Mouse (Mus musculus) CH12.LX (cell line): ENCODE data around the gene Pou2f1. TPM values are rescaled to one million over a fixed set of nuclear protein-coding genes. Genes with fewer than 3 reads are reported as not detected.

ENCODE experiments used
- DNase-seq: peaks from one replicate; pipeline ENCODE4 v3.0.0-alpha.2; 2013; ENCODE audit errors: extremely low read depth
- H3K27ac ChIP-seq: 2 replicates; pipeline ENCODE4 v1.5.1; 2012; ENCODE audit warnings: low read depth, mild to moderate bottlenecking, control low read depth, moderate library complexity; ENCODE audit not compliant: insufficient read depth
- H3K27me3 ChIP-seq: replicated peaks from 2 replicates; pipeline ENCODE3; 2012; ENCODE audit warnings: inconsistent platforms
- H3K36me3 ChIP-seq, 2 experiments: replicated peaks in 1 of 2; 2 replicates each; pipeline versions ENCODE3 to v1.6.1; 2012; ENCODE audit warnings: inconsistent platforms in 1 of 2, low read length in 1 of 2, mild to moderate bottlenecking in 1 of 2, mixed read lengths in 1 of 2, moderate library complexity in 1 of 2; ENCODE audit not compliant: control insufficient read depth in 1 of 2, insufficient read depth in 1 of 2
- H3K4me1 ChIP-seq, 2 experiments: 2 replicates each; pipeline ENCODE4 v1.6.1; 2012; ENCODE audit warnings: inconsistent platforms in 1 of 2, moderate library complexity in 1 of 2; ENCODE audit not compliant: insufficient read depth in 2 of 2, control insufficient read depth in 1 of 2
- H3K4me2 ChIP-seq: 2 replicates; pipeline ENCODE4 v1.6.1; 2012; ENCODE audit warnings: low read depth, mild to moderate bottlenecking, control low read depth; ENCODE audit not compliant: poor library complexity, insufficient read depth, severe bottlenecking
- H3K4me3 ChIP-seq, 3 experiments: fragments of 150-350 bp in 1 of 3; sonication (generic) in 1 of 3; replicated peaks in 1 of 3; 2 replicates each; pipeline versions ENCODE3 to v1.5.1; 2011 to 2012; ENCODE audit warnings: low read depth in 2 of 3, low read length in 2 of 3, mild to moderate bottlenecking in 2 of 3, moderate library complexity in 2 of 3, control low read depth in 1 of 3, improper control_type of control experiment in 1 of 3, inconsistent platforms in 1 of 3, mixed read lengths in 1 of 3; ENCODE audit not compliant: poor library complexity in 1 of 3
- H3K79me2 ChIP-seq: replicated peaks from 2 replicates; pipeline ENCODE4 v1.6.1; 2012; ENCODE audit warnings: mild to moderate bottlenecking, moderate library complexity; ENCODE audit not compliant: control insufficient read depth, poor library complexity, insufficient read depth, severe bottlenecking; ENCODE audit errors: extremely low read depth
- H3K9ac ChIP-seq: 2 replicates; pipeline ENCODE4 v1.6.1; 2012; ENCODE audit warnings: low read depth, mild to moderate bottlenecking, control low read depth, moderate library complexity; ENCODE audit not compliant: insufficient read depth
- H3K9me3 ChIP-seq: replicated peaks from 2 replicates; pipeline ENCODE3; 2012; ENCODE audit warnings: low read length, inconsistent platforms, mixed read lengths
- BHLHE40 ChIP-seq: IDR thresholded peaks from 2 replicates; pipeline ENCODE4 v1.6.1; 2011; ENCODE audit warnings: mild to moderate bottlenecking, low read depth, low read length, improper control_type of control experiment
- CHD1 ChIP-seq: IDR thresholded peaks from 2 replicates; pipeline ENCODE4 v1.6.1; 2012; ENCODE audit warnings: low read depth, low read length, improper control_type of control experiment, inconsistent platforms
- E2F4 ChIP-seq: IDR thresholded peaks from 2 replicates; pipeline ENCODE4 v1.6.1; 2011; ENCODE audit warnings: low read depth, low read length, improper control_type of control experiment; ENCODE audit not compliant: insufficient replicate concordance
- ETS1 ChIP-seq: conservative IDR thresholded peaks from 2 replicates; pipeline ENCODE4 v1.6.1; 2012; ENCODE audit warnings: low read depth, mild to moderate bottlenecking, inconsistent platforms, low read length, improper control_type of control experiment, moderate library complexity
- GABPA ChIP-seq: IDR thresholded peaks from 2 replicates; pipeline ENCODE4 v1.6.1; 2012; ENCODE audit warnings: low read depth, low read length, improper control_type of control experiment, inconsistent platforms; ENCODE audit not compliant: insufficient replicate concordance
- IRF4 ChIP-seq: IDR thresholded peaks from 2 replicates; pipeline ENCODE4 v1.6.1; 2014; ENCODE audit warnings: low read depth, mild to moderate bottlenecking, inconsistent platforms, low read length, improper control_type of control experiment
- JUND ChIP-seq: conservative IDR thresholded peaks from 2 replicates; pipeline ENCODE4 v1.6.1; 2011; ENCODE audit warnings: low read depth, low read length, improper control_type of control experiment
- KAT2A ChIP-seq: IDR thresholded peaks from 2 replicates; pipeline ENCODE4 v1.6.1; 2012; ENCODE audit warnings: low read length, improper control_type of control experiment, inconsistent platforms; ENCODE audit not compliant: insufficient replicate concordance
- MAFK ChIP-seq: IDR thresholded peaks from 2 replicates; pipeline ENCODE4 v1.6.1; 2011; ENCODE audit warnings: low read length, improper control_type of control experiment; ENCODE audit not compliant: insufficient replicate concordance
- MEF2A ChIP-seq: IDR thresholded peaks from 2 replicates; pipeline ENCODE4 v1.6.1; 2014; ENCODE audit warnings: low read depth, mild to moderate bottlenecking, inconsistent platforms, low read length, improper control_type of control experiment, borderline replicate concordance
- MYC ChIP-seq: IDR thresholded peaks from 2 replicates; pipeline ENCODE4 v1.6.1; 2011; ENCODE audit warnings: low read depth, mild to moderate bottlenecking, improper control_type of control experiment, low read length
- PAX5 ChIP-seq: IDR thresholded peaks from 2 replicates; pipeline ENCODE4 v1.6.1; 2012; ENCODE audit warnings: low read length, inconsistent platforms, mixed read lengths
- POLR2A ChIP-seq: IDR thresholded peaks from 2 replicates; pipeline ENCODE4 v1.6.1; 2011; ENCODE audit warnings: low read depth, mild to moderate bottlenecking, improper control_type of control experiment, low read length
- SIN3A ChIP-seq: IDR thresholded peaks from 2 replicates; pipeline ENCODE4 v1.6.1; 2012; ENCODE audit warnings: low read length, improper control_type of control experiment, inconsistent platforms
- TBP ChIP-seq: conservative IDR thresholded peaks from 2 replicates; pipeline ENCODE4 v1.6.1; 2011; ENCODE audit warnings: low read depth, low read length, improper control_type of control experiment
- USF1 ChIP-seq: IDR thresholded peaks from 2 replicates; pipeline ENCODE4 v1.6.1; 2014; ENCODE audit warnings: low read depth, mild to moderate bottlenecking, inconsistent platforms, low read length, improper control_type of control experiment
- ZC3H11A ChIP-seq: IDR thresholded peaks from 2 replicates; pipeline ENCODE4 v1.6.1; 2012; ENCODE audit warnings: low read depth, mild to moderate bottlenecking, inconsistent platforms, low read length, improper control_type of control experiment
- ZKSCAN1 ChIP-seq: IDR thresholded peaks from 2 replicates; pipeline ENCODE4 v1.6.1; 2012; ENCODE audit warnings: low read depth, inconsistent platforms, low read length, improper control_type of control experiment, borderline replicate concordance
- ZMIZ1 ChIP-seq: IDR thresholded peaks from 2 replicates; pipeline ENCODE4 v1.6.1; 2012; ENCODE audit warnings: low read depth, mild to moderate bottlenecking, inconsistent platforms, low read length, improper control_type of control experiment
- ZNF384 ChIP-seq: IDR thresholded peaks from 2 replicates; pipeline ENCODE4 v1.6.1; 2012; ENCODE audit warnings: low read depth, low read length, improper control_type of control experiment, inconsistent platforms
- dilution Hi-C: fragments of 300-500 bp; cut with MboI; formaldehyde crosslinking; loops from 2 replicates; pipeline ENCODE4 v1.14.3; 2020; ENCODE audit warnings: low sequenced_read_pairs; ENCODE audit not compliant: extremely low pct_unique_long_range_greater_than_20kb, extremely low pct_ligation_motif_present
- in situ Hi-C: fragments of 300-500 bp; cut with MboI; formaldehyde crosslinking; loops from 3 replicates; pipeline ENCODE4 v1.14.3; 2019; ENCODE audit warnings: low sequenced_read_pairs, low pct_ligation_motif_present, low pct_unique_long_range_greater_than_20kb, mixed read lengths
- polyA plus RNA-seq: library from polyadenylated mRNA; unstranded; fragments of >175 nt; gene quantifications from 2 replicates; pipeline ENCODE4 v1.2.1, GENCODE M21; 2012; ENCODE audit warnings: low read depth; ENCODE audit not compliant: insufficient read length
- total RNA-seq, 2 experiments: library from RNA; depleted of rRNA; stranded (reverse); fragments of 300-350 nt in 1 of 2; fragments of >200 nt in 1 of 2; gene quantifications; 2 replicates each; pipeline ENCODE4 v1.2.3; 2012 to 2014

Pou2f1 gene
- total and polyA plus RNA-seq, 3 experiments, result 6.4 to 18.3 (median 7.4) TPM

DNA sequence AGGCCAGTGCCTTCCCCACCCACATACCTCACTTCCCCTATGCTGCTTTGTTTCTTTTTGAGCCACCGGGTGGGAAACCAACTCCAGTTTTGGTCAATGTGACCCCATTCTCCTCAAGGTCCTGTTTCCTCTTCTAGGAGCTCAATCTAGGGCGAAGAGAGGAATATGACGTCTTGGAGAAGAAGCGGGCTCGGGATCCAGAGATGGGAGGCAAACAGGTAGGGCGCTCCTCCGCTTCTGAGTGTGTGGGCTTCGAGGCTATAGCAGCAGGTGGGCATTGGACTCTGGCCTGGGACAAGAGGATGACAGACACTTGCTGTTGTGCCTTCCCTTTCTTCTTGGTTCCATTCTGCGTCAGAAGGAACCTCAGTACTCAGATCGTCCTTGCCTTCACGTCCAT is 145.2 kb downstream of the Pou2f1 start:
- Histone ChIP-seq H3K4me1 (no peaks in the 10 kb centered on the region), H3K27me3 (no peaks in the 10 kb centered on the region), H3K79me2 (no peaks in the 10 kb centered on the region), H3K9me3 (no peaks in the 10 kb centered on the region), H3K36me3 (no peaks in the 10 kb centered on the region), H3K4me2 (no peak overlapping the region), H3K27ac (no peak overlapping the region), H3K4me3 (no peak overlapping the region), H3K9ac (no peak overlapping the region)
- dilution Hi-C loops, result no loop called here
- no peak for TF ChIP-seq ETS1
- TF ChIP-seq POLR2A, result no peak
- TF ChIP-seq IRF4, result no peak
- TF ChIP-seq E2F4, result no peak
- TF ChIP-seq ZMIZ1, result no peak
- no peak for TF ChIP-seq PAX5
- TF ChIP-seq JUND, result no peak
- TF ChIP-seq USF1, result no peak
- no peak for TF ChIP-seq MYC
- no peak for TF ChIP-seq TBP
- no peak for TF ChIP-seq MEF2A
- no peak for TF ChIP-seq ZKSCAN1
- no peak for TF ChIP-seq CHD1
- no peak for TF ChIP-seq ZNF384
- no peak for TF ChIP-seq BHLHE40
- in situ Hi-C loops, result loop anchor here (5.0 to 10.0 kb wide), 3 partner anchors 80 to 298 kb away; no protein-coding TSS in a partner anchor
- no peak for DNase-seq

DNA sequence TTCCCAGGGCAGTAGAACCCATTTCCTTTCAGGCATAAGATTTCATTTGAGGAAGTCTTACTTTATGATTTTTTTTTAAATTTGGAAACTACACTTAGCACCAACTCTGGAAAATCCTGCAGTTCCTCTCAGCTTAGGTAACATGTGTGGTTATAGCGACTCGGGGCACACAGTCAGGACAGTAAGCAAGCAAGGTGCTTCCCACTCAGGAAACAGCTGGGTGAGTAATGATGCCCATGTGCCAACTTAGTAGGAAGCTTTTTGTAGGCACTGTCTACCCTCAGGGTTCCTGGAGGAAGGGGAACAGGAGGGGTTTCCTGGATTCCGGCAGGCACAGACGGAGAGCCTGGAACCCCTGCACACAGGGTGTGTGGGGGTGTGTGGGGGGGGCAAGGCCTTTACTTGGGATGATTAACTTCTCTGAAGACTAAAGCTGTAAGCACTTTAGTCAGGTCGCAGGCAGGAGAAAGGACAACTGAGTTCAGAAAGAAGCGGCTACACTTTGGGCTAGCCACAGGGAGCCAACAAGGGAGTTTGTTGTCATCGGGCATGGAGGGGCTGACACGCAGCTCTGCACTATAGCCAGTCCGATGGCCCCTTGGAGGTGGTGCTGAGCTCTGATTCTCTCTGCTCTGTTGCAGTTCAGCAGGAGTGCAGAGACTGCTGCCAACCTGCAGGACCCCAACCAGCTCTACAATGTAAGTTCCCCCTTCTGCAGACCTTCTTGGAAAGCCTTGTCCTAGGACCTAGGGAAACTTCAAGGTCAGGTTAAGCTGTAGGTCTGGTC is 146.5 kb downstream of the Pou2f1 start:
- Histone ChIP-seq H3K9ac (no peak overlapping the region), H3K36me3 (no peaks in the 10 kb centered on the region), H3K27me3 (no peaks in the 10 kb centered on the region), H3K4me3 (no peak overlapping the region), H3K79me2 (no peaks in the 10 kb centered on the region), H3K27ac (no peak overlapping the region), H3K4me1 (no peaks in the 10 kb centered on the region), H3K4me2 (no peak overlapping the region), H3K9me3 (no peaks in the 10 kb centered on the region)
- dilution Hi-C loops, result no loop called here
- TF ChIP-seq SIN3A, result no peak
- no peak for TF ChIP-seq ZC3H11A
- TF ChIP-seq MAFK, result no peak
- TF ChIP-seq POLR2A, result no peak
- TF ChIP-seq MYC, result no peak
- no peak for TF ChIP-seq KAT2A
- no peak for TF ChIP-seq MEF2A
- TF ChIP-seq ZNF384, result no peak
- TF ChIP-seq GABPA, result no peak
- DNase-seq, result no peak
- in situ Hi-C loops, result loop anchor here (5.0 to 10.0 kb wide), 3 partner anchors 79 to 299 kb away; no protein-coding TSS in a partner anchor
